Mouse (Mus musculus): ENCODE measurements around the gene Sftpa1.

Gene Sftpa1

GRCm38 (mm10) chr14:41160076-41160475 is 28.5 kb downstream of the Sftpa1 start:
- DNase-seq (ENCODE audit: extremely low read depth, low read depth), result no peak

- DNase-seq (ENCODE audit: extremely low read depth, low read depth), result no peak
Observed at GRCm38 (mm10) chr14:41160743-41161142, 29.2 kb downstream of the Sftpa1 start.

DNA sequence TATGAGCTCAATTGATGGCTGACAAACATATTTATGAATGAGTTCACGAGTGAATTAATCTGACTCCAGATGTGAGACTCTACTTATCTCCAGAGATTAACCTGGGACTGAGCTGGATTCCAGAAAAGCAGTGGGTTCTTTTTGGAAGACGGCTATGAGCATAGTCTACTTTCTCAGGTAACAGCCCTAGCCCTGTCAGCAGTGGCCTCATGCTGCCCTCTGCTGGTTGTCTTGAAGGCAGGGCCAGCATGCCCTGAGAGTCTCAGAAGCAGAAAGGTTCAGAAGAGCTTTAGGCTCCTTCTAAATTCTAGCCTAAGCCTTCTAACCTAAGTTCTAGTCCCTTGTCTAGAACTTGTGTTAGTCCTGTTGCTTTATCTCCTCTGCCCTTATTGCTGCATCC is 31.1 kb downstream of the Sftpa1 start:
- no peak for DNase-seq (ENCODE audit: extremely low read depth, low read depth)

DNA sequence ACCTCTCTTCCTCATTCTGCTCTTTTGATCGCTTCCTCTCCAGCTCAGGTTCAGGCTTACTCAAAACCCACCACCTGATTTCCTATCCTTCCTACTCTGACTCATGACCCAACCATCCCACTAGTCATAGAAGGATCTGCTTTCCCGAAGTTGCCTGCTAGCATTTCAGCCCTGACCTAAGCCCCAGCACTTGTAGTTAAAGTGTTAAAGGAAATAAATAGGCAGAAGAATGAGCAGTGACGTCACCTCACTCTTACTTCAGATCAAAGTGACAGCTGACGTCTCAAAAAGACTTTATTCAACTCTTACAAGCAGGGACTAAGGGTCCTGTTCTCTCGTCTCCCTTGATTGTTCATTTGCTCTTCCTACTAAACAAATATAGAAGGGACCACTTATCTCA is 35.7 kb downstream of the Sftpa1 start:
- DNase-seq (ENCODE audit: extremely low read depth, low read depth), result no peak

- no peak for DNase-seq (ENCODE audit: extremely low read depth, low read depth)
Observed at GRCm38 (mm10) chr14:41168567-41168966, 37.0 kb downstream of the Sftpa1 start.

DNA sequence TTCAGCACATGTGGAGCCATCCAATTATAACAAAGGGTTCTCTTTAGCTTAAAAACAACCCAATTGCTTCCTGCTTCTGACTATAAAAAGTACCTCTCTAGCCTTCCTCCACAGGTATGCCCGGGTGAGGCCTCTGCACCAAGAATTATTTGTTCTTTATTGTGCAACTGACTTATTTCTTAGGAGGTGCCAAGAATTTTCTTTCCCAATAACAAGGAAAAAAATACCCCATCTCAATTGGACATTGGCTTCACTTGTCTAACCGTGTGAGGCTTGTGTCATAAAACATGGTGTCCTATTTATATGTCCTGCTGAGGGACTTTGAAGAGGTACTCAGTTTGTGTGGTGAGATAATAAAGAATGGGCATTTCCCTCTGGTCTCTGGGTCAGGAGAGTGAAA is 38.9 kb downstream of the Sftpa1 start:
- DNase-seq (ENCODE audit: extremely low read depth, low read depth), result no peak

GRCm38 (mm10) chr14:41174802-41175201 is 43.2 kb downstream of the Sftpa1 start:
- DNase-seq (ENCODE audit: extremely low read depth, low read depth), result no peak

DNA sequence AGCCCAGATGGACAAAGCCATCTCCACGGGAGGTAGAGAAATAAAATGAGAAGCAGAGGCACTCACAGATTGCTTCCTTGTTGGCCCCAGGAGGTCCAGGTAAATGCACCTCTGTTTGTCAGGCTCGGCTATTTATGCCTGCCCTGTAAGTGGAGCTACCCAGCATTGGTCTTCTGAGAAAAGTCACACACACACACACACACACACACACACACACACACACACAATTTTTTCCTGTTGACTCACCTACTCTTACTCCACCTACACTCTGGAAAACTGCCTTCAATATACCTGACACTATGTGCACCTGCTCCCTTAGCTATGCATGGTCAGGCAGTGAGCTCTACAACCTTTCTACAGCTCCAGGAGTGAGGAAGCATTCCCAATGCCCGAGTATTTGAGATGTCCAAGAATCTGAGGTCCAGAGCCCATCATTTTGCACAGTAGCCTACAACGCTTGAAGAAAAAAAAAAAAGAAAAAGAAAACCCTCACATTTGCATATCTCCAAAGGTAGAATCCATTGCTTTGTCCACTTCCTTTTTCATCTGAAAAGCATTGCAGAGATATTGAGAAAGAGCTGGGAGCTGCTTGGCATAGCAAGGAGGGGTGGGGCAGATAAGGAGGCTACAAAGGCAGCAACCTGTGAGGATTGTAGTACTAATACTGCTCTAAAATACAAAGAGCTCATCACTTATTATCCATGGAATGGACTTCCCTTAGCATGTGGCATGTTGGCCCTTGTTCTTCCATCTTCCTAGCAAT is 53.7 kb downstream of the Sftpa1 start, which contains the start of gene Sftpd:
TSS of gene Sftpd (minus strand) at position 91 of the 763 bp plus-strand sequence.
- DNase-seq (ENCODE audit: extremely low read depth, low read depth), result no peak
